Comparison of ENCODE assay signal across 22 mouse cellular contexts in the genomic region with DNA sequence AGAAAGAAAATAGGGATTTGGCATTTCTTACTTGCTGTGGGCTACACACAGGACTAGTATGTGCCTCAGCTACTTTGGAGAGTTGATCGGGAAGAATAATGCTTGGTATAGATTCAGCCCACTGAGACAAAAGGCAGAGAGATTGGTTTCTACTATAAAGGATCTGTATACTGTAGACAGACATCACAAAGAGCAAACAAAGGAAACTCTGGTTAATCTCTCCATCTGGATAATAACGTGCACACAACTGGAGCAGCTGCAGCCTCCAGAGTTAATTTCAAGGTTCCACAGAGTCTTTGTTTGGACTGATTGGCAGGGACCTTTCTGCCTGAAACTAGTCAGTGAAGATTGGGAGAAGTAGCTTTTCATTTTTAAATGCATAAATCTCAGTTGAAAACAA.
DNase-seq lines count a peak whose midpoint lies in the region; ATAC-seq and TF ChIP-seq lines count a peak whose summit lies in the region.
"Had no signal": no experiment of that assay in that cellular context is flagged by ENCODE, and none has a peak within 500 bp of the region (broad histone marks: within the 10 kb centered on the region; RNA-seq: fewer than 3 reads in every experiment).

No protein-coding gene starts in this region.

- no peaks in the 10 kb centered on the region for H3K4me1 ChIP-seq in midbrain, embryonic 11.5 days (ENCODE audit: control insufficient read depth, insufficient read depth, low read length)
- 0 out of 2 replicates have a peak, but pooled peaks cover 4% of the 10 kb centered on the region for H3K4me1 ChIP-seq in midbrain, embryonic 13.5 days (replicated peaks)
- H3K4me1 ChIP-seq in forebrain, embryonic 12.5 days = peaks cover 3% of the 10 kb centered on the region; the same call in 1 of the 2 replicates
- H3K4me1 ChIP-seq in forebrain, embryonic 14.5 days (ENCODE audit: control insufficient read depth, insufficient read depth, low read length) = no peaks in the 10 kb centered on the region
- no peaks in the 10 kb centered on the region for H3K4me1 ChIP-seq in forebrain, postnatal 0 days (ENCODE audit: insufficient read depth)
- no peaks in the 10 kb centered on the region for H3K4me1 ChIP-seq in heart, embryonic 10.5 days
- H3K4me1 ChIP-seq: heart, embryonic 13.5 days had no signal

- no peak overlapping the region for H3K4me2 ChIP-seq in midbrain, embryonic 11.5 days
- H3K4me2 ChIP-seq in midbrain, embryonic 13.5 days (replicated peaks) = no peak overlapping the region
- no peak overlapping the region for H3K4me2 ChIP-seq in forebrain, embryonic 12.5 days
- H3K4me2 ChIP-seq in forebrain, embryonic 14.5 days (ENCODE audit: low read length) = no peak overlapping the region
- no peak overlapping the region for H3K4me2 ChIP-seq in forebrain, postnatal 0 days (ENCODE audit: low read depth)
- H3K4me2 ChIP-seq: heart, embryonic 13.5 days; hindbrain, embryonic 14.5 days had no signal

- H3K27ac ChIP-seq in midbrain, embryonic 11.5 days (ENCODE audit: low read depth, low read length) = no peak overlapping the region
- no peak overlapping the region for H3K27ac ChIP-seq in midbrain, embryonic 13.5 days
- no peak overlapping the region for H3K27ac ChIP-seq in forebrain, embryonic 12.5 days
- H3K27ac ChIP-seq in forebrain, embryonic 14.5 days (ENCODE audit: low read depth, low read length) = no peak overlapping the region
- no peak overlapping the region for H3K27ac ChIP-seq in forebrain, postnatal 0 days (ENCODE audit: low read depth, low read length)
- no peak overlapping the region for H3K27ac ChIP-seq in heart, embryonic 10.5 days
- H3K27ac ChIP-seq: heart, embryonic 13.5 days; hindbrain, embryonic 14.5 days; hindbrain, postnatal 0 days had no signal

- H3K27me3 ChIP-seq in midbrain, embryonic 11.5 days (ENCODE audit: control insufficient read depth, insufficient read depth, low read length) = no peaks in the 10 kb centered on the region
- H3K27me3 ChIP-seq in midbrain, embryonic 13.5 days = no peaks in the 10 kb centered on the region
- H3K27me3 ChIP-seq in forebrain, embryonic 12.5 days = no peaks in the 10 kb centered on the region
- H3K27me3 ChIP-seq in forebrain, embryonic 14.5 days (replicated peaks; ENCODE audit: control insufficient read depth, insufficient read depth, low read length) = no peaks in the 10 kb centered on the region
- H3K27me3 ChIP-seq in forebrain, postnatal 0 days (ENCODE audit: insufficient read depth, low read length) = no peaks in the 10 kb centered on the region
- H3K27me3 ChIP-seq in heart, embryonic 10.5 days (ENCODE audit: insufficient read depth, poor library complexity, severe bottlenecking) = no peaks in the 10 kb centered on the region
- H3K27me3 ChIP-seq: heart, embryonic 13.5 days had no signal

- H3K9me3 ChIP-seq in midbrain, embryonic 11.5 days (ENCODE audit: control insufficient read depth, low read length) = no peaks in the 10 kb centered on the region
- H3K9me3 ChIP-seq in midbrain, embryonic 13.5 days = no peaks in the 10 kb centered on the region; the same call in 1 of the 2 replicates
- no peaks in the 10 kb centered on the region for H3K9me3 ChIP-seq in forebrain, embryonic 12.5 days
- no peaks in the 10 kb centered on the region for H3K9me3 ChIP-seq in forebrain, embryonic 14.5 days (replicated peaks; ENCODE audit: control insufficient read depth, low read length)
- H3K9me3 ChIP-seq in forebrain, postnatal 0 days (ENCODE audit: low read length) = no peaks in the 10 kb centered on the region
- H3K9me3 ChIP-seq in heart, embryonic 10.5 days = no peaks in the 10 kb centered on the region
- H3K9me3 ChIP-seq: heart, embryonic 13.5 days had no signal

- H3K4me3 ChIP-seq in midbrain, embryonic 11.5 days (ENCODE audit: low read depth, low read length) = no peak overlapping the region
- H3K4me3 ChIP-seq in midbrain, embryonic 13.5 days (replicated peaks) = no peak overlapping the region
- H3K4me3 ChIP-seq in forebrain, embryonic 12.5 days (replicated peaks) = no peak overlapping the region
- no peak overlapping the region for H3K4me3 ChIP-seq in forebrain, embryonic 14.5 days (ENCODE audit: low read depth, low read length)
- no peak overlapping the region for H3K4me3 ChIP-seq in forebrain, postnatal 0 days (ENCODE audit: low read depth, low read length)
- H3K4me3 ChIP-seq in heart, embryonic 10.5 days = no peak overlapping the region
- H3K4me3 ChIP-seq: heart, embryonic 13.5 days had no signal

- DNase-seq in midbrain, embryonic 11.5 days (ENCODE audit: low spot score, missing footprints) = no peak
- DNase-seq in forebrain, embryonic 14.5 days (ENCODE audit: low spot score) = peak; percentile 39
- no peak for DNase-seq in forebrain, postnatal 0 days
- no peak for DNase-seq in ovary, adult 18-20 months (ENCODE audit: low spot score)
- DNase-seq in heart, embryonic 10.5 days (ENCODE audit: low spot score) = no peak
- DNase-seq: adrenal gland, adult 2 months; adrenal gland, postnatal 14 days; cerebellum, adult 11-12 months; cerebellum, adult 8-10 months; cerebellum, postnatal 10 days; gastrocnemius, postnatal 25 days; heart, adult 18-20 months; heart, postnatal 14 days; heart, postnatal 4 days had no signal

- H3K36me3 ChIP-seq in midbrain, embryonic 11.5 days (ENCODE audit: control insufficient read depth, insufficient read depth, low read length) = no peaks in the 10 kb centered on the region
- no peaks in the 10 kb centered on the region for H3K36me3 ChIP-seq in midbrain, embryonic 13.5 days
- H3K36me3 ChIP-seq in forebrain, embryonic 12.5 days (replicated peaks) = no peaks in the 10 kb centered on the region
- H3K36me3 ChIP-seq in forebrain, embryonic 14.5 days (ENCODE audit: control insufficient read depth, insufficient read depth, low read length) = no peaks in the 10 kb centered on the region
- H3K36me3 ChIP-seq in forebrain, postnatal 0 days (ENCODE audit: insufficient read depth) = no peaks in the 10 kb centered on the region
- H3K36me3 ChIP-seq in heart, embryonic 10.5 days = no peaks in the 10 kb centered on the region
- H3K36me3 ChIP-seq: heart, embryonic 13.5 days had no signal

- peak; percentile 59 for ATAC-seq in midbrain, embryonic 11.5 days (ENCODE audit: low FRiP score)
- ATAC-seq in midbrain, embryonic 13.5 days = no peak
- peak; percentile 68; the same call in 1 of the 2 replicates for ATAC-seq in forebrain, embryonic 12.5 days (ENCODE audit: low FRiP score)
- ATAC-seq in forebrain, embryonic 14.5 days = peak; percentile 72
- ATAC-seq in forebrain, postnatal 0 days = peak; percentile 34; the same call in 1 of the 2 replicates
- ATAC-seq: CD4-positive, CD25-positive, alpha-beta regulatory T cell, adult 4 months; hindbrain, postnatal 0 days; inflammation-experienced regulatory T-cells, adult 6 months; intestine, embryonic 16.5 days had no signal

- no peak overlapping the region for H3K9ac ChIP-seq in midbrain, embryonic 11.5 days (ENCODE audit: low read length)
- no peak overlapping the region for H3K9ac ChIP-seq in midbrain, embryonic 13.5 days (replicated peaks)
- no peak overlapping the region for H3K9ac ChIP-seq in forebrain, embryonic 12.5 days
- H3K9ac ChIP-seq in forebrain, embryonic 14.5 days (ENCODE audit: low read length) = no peak overlapping the region
- H3K9ac ChIP-seq in forebrain, postnatal 0 days = no peak overlapping the region
- H3K9ac ChIP-seq: heart, embryonic 13.5 days; hindbrain, embryonic 14.5 days had no signal

- no peak for TF ChIP-seq CTCF in forebrain, postnatal 0 days (IDR thresholded peaks at IDR 0.05; ENCODE audit: low read depth)

- 31% methylated on average over 2 of the region's 2 CpGs for WGBS in midbrain, embryonic 11.5 days
- WGBS in midbrain, embryonic 13.5 days = 13% methylated on average over 2 of the region's 2 CpGs
- WGBS in forebrain, embryonic 12.5 days = 22% methylated on average over 2 of the region's 2 CpGs
- 13% methylated on average over 2 of the region's 2 CpGs for WGBS in forebrain, embryonic 14.5 days
- WGBS in forebrain, postnatal 0 days = 16% methylated on average over 2 of the region's 2 CpGs
- 71% methylated on average over 2 of the region's 2 CpGs for WGBS in heart, embryonic 10.5 days
